22 mouse cellular contexts compared by ENCODE assay signal in genomic region chr4:50772456-50772855, GRCm38 (mm10).
A peak's percentile ranks its signal among the peaks of the same experiment; 100 is the strongest.
DNase-seq lines count a peak whose midpoint lies in the region; ATAC-seq lines count a peak whose summit lies in the region.
"Had no signal": no experiment of that assay in that cellular context is flagged by ENCODE, and none has a peak within 500 bp of the region (broad histone marks: within the 10 kb centered on the region; RNA-seq: fewer than 3 reads in every experiment).

No protein-coding gene starts in this region.

- no peak overlapping the region for H3K27ac ChIP-seq in hindbrain, embryonic 14.5 days
- H3K27ac ChIP-seq in hindbrain, embryonic 10.5 days, result no peak overlapping the region
- H3K27ac ChIP-seq: embryonic facial prominence, embryonic 12.5 days; forebrain, embryonic 13.5 days; heart, adult 2 months; heart, embryonic 15.5 days; hindbrain, embryonic 12.5 days; intestine, embryonic 15.5 days had no signal

- H3K27me3 ChIP-seq in hindbrain, embryonic 14.5 days (ENCODE audit: control insufficient read depth, insufficient read depth, low read length), result no peaks in the 10 kb centered on the region
- no peaks in the 10 kb centered on the region for H3K27me3 ChIP-seq in hindbrain, embryonic 10.5 days (ENCODE audit: insufficient read depth, poor library complexity, severe bottlenecking)
- H3K27me3 ChIP-seq: embryonic facial prominence, embryonic 12.5 days; forebrain, embryonic 13.5 days; heart, embryonic 15.5 days; hindbrain, embryonic 12.5 days; intestine, embryonic 15.5 days had no signal

- no peak overlapping the region for H3K4me2 ChIP-seq in hindbrain, embryonic 14.5 days (replicated peaks)
- H3K4me2 ChIP-seq: embryonic facial prominence, embryonic 12.5 days; forebrain, embryonic 13.5 days; heart, embryonic 11.5 days; heart, embryonic 15.5 days; hindbrain, embryonic 12.5 days; intestine, embryonic 15.5 days had no signal

- no peaks in the 10 kb centered on the region for H3K9me3 ChIP-seq in hindbrain, embryonic 14.5 days (ENCODE audit: control insufficient read depth, low read length)
- no peaks in the 10 kb centered on the region for H3K9me3 ChIP-seq in hindbrain, embryonic 10.5 days
- H3K9me3 ChIP-seq: embryonic facial prominence, embryonic 12.5 days; forebrain, embryonic 13.5 days; heart, embryonic 15.5 days; hindbrain, embryonic 12.5 days; intestine, embryonic 15.5 days had no signal

- peak; percentile 11 to 38 for DNase-seq in cerebellum, postnatal 10 days
- DNase-seq in cerebellum, postnatal 36 days, result no peak
- peak; percentile 30 for DNase-seq in hindbrain, embryonic 14.5 days (ENCODE audit: low spot score)
- DNase-seq in hindbrain, embryonic 10.5 days (ENCODE audit: low spot score), result no peak
- peak; percentile 10 for DNase-seq in brain, adult 2 months (ENCODE audit: low read depth, low spot score)
- DNase-seq in kidney, postnatal 25 days, result no peak
- DNase-seq in testis, postnatal 10 days (ENCODE audit: low spot score), result no peak
- DNase-seq: adrenal gland, adult 2 months; adrenal gland, postnatal 36 days; cerebellum, adult 11-12 months; cerebellum, adult 9-10 months; embryo, embryonic 11 days; gastrocnemius, postnatal 10 days; heart, adult 2 months; heart, postnatal 14 days; kidney, adult 18-20 months had no signal

- H3K9ac ChIP-seq in hindbrain, embryonic 14.5 days, result no peak overlapping the region
- H3K9ac ChIP-seq: embryonic facial prominence, embryonic 12.5 days; forebrain, embryonic 13.5 days; heart, embryonic 15.5 days; hindbrain, embryonic 12.5 days; intestine, embryonic 15.5 days had no signal

- H3K36me3 ChIP-seq in hindbrain, embryonic 14.5 days (replicated peaks; ENCODE audit: control insufficient read depth, insufficient read depth), result no peaks in the 10 kb centered on the region
- H3K36me3 ChIP-seq in hindbrain, embryonic 10.5 days, result no peaks in the 10 kb centered on the region
- H3K36me3 ChIP-seq: embryonic facial prominence, embryonic 12.5 days; heart, embryonic 15.5 days; hindbrain, embryonic 12.5 days; intestine, embryonic 15.5 days had no signal

- H3K4me1 ChIP-seq in hindbrain, embryonic 14.5 days (replicated peaks; ENCODE audit: control insufficient read depth, insufficient read depth, low read length), result no peaks in the 10 kb centered on the region
- no peaks in the 10 kb centered on the region for H3K4me1 ChIP-seq in hindbrain, embryonic 10.5 days (replicated peaks)
- H3K4me1 ChIP-seq: embryonic facial prominence, embryonic 12.5 days; forebrain, embryonic 13.5 days; heart, embryonic 15.5 days; hindbrain, embryonic 12.5 days; intestine, embryonic 15.5 days had no signal

- H3K4me3 ChIP-seq in hindbrain, embryonic 14.5 days (replicated peaks; ENCODE audit: low read length), result no peak overlapping the region
- H3K4me3 ChIP-seq in hindbrain, embryonic 10.5 days, result no peak overlapping the region
- H3K4me3 ChIP-seq: embryonic facial prominence, embryonic 12.5 days; forebrain, embryonic 13.5 days; heart, adult 2 months; heart, embryonic 15.5 days; hindbrain, embryonic 12.5 days; intestine, embryonic 15.5 days had no signal

- ATAC-seq in hindbrain, embryonic 14.5 days (ENCODE audit: low FRiP score), result no peak
- ATAC-seq: forebrain, embryonic 13.5 days; intestine, embryonic 15.5 days had no signal

Comparison
In these comparisons a context has a peak if more than half of its experiments do, and no peak if none do; other contexts are left out.
1. DNase-seq: peak in cerebellum, postnatal 10 days (2 of 2), hindbrain, embryonic 14.5 days (single experiment) and brain, adult 2 months (single experiment); none in cerebellum, postnatal 36 days (0 of 2), hindbrain, embryonic 10.5 days (single experiment), kidney, postnatal 25 days (0 of 2) and testis, postnatal 10 days (single experiment).